Mouse (Mus musculus) testis, postnatal 10 days (tissue): ENCODE results near the gene Slc17a7.
A peak's percentile ranks its signal among the peaks of the same experiment; 100 is the strongest.
"Not testable (repeated sequence)": the region's sequence is repeated elsewhere in the genome, so short reads cannot be mapped to it uniquely, and the experiment has no call there.

ENCODE experiments used
- DNase-seq: peaks from one replicate; pipeline ENCODE4 v3.0.0; 2021; ENCODE audit warnings: low spot score

Gene Slc17a7

GRCm38 (mm10) chr7:45163735-45164490 lies at the start of gene Slc17a7:
Gene Slc17a7, plus strand, starts transcription at chr7:45163949.
- no peak for DNase-seq

GRCm38 (mm10) chr7:45117566-45117965 lies 46.2 kb upstream of the Slc17a7 start:
- DNase-seq = no peak

- DNase-seq = no peak
These were observed 45.4 kb upstream of the Slc17a7 start for GRCm38 (mm10) chr7:45118336-45118735.

- no peak for DNase-seq
These were observed 43.7 kb upstream of the Slc17a7 start for GRCm38 (mm10) chr7:45119780-45120709.

- peak; percentile 54 for DNase-seq
These were observed 42.3 kb upstream of the Slc17a7 start for GRCm38 (mm10) chr7:45121404-45121803.

- DNase-seq = no peak
These were observed 41.8 kb upstream of the Slc17a7 start for GRCm38 (mm10) chr7:45121966-45122365.

GRCm38 (mm10) chr7:45122561-45123185 lies 41.1 kb upstream of the Slc17a7 start:
- DNase-seq = no peak

- DNase-seq = peak; percentile 57
These were observed 40.6 kb upstream of the Slc17a7 start for GRCm38 (mm10) chr7:45123186-45123570.

- peak; percentile 96 for DNase-seq
These were observed 39.3 kb upstream of the Slc17a7 start, which contains the start of gene Rps11 for GRCm38 (mm10) chr7:45124224-45125143. Gene Rps11, minus strand, starts transcription at chr7:45124439.

- no peak for DNase-seq
These were observed 38.6 kb upstream of the Slc17a7 start for GRCm38 (mm10) chr7:45125144-45125600.

GRCm38 (mm10) chr7:45125649-45126048 lies 38.1 kb upstream of the Slc17a7 start:
- not testable (repeated sequence) for DNase-seq

- DNase-seq = no peak
These were observed 37.5 kb upstream of the Slc17a7 start for GRCm38 (mm10) chr7:45126147-45126843.

- DNase-seq = no peak
These were observed 36.7 kb upstream of the Slc17a7 start for GRCm38 (mm10) chr7:45126844-45127699.

- DNase-seq = no peak
These were observed 36.0 kb upstream of the Slc17a7 start for GRCm38 (mm10) chr7:45127700-45128224.

- DNase-seq = peak; percentile 97
These were observed 35.0 kb upstream of the Slc17a7 start, which contains the start of gene Rpl13a for GRCm38 (mm10) chr7:45128624-45129246. Gene Rpl13a, minus strand, starts transcription at chr7:45128761.

- DNase-seq = peak; percentile 80
These were observed 34.4 kb upstream of the Slc17a7 start for GRCm38 (mm10) chr7:45129318-45129717.

- no peak for DNase-seq
These were observed 33.8 kb upstream of the Slc17a7 start for GRCm38 (mm10) chr7:45129776-45130512.

- peak; percentile 43 for DNase-seq
These were observed 31.9 kb upstream of the Slc17a7 start for GRCm38 (mm10) chr7:45131850-45132249.
